Mouse (Mus musculus) c-Kit-positive CD71-negative TER-119-negative erythroid progenitor cells, embryonic 14.5 days (primary cell): ENCODE measurements around the gene Krtdap.

Source experiments
- DNase-seq: peaks from one replicate; pipeline ENCODE4 v3.0.0-alpha.2; 2013; ENCODE audit warnings: low read depth

Gene Krtdap

GRCm38 (mm10) chr7:30837277-30837676, 49.6 kb downstream of the Krtdap start:
- DNase-seq: no peak

- no peak for DNase-seq
These were observed 52.6 kb downstream of the Krtdap start for GRCm38 (mm10) chr7:30840306-30840705.
